Mouse (Mus musculus) urinary bladder, postnatal 36 days (tissue): ENCODE results near the gene Cds2.
"Not testable (repeated sequence)": the region's sequence is repeated elsewhere in the genome, so short reads cannot be mapped to it uniquely, and the experiment has no call there.

Experiments used
- DNase-seq, 2 experiments: peaks; one replicate each; pipeline ENCODE4 v3.0.0; 2022; ENCODE audit warnings: low spot score in 2 of 2, mixed read lengths in 1 of 2

The Cds2 gene

GRCm38 (mm10) chr2:132262879-132263398 lies at the start of gene Cds2:
Gene Cds2 (plus strand): TSS chr2:132263148.
- peak; percentile 98 to 99 for DNase-seq

DNA sequence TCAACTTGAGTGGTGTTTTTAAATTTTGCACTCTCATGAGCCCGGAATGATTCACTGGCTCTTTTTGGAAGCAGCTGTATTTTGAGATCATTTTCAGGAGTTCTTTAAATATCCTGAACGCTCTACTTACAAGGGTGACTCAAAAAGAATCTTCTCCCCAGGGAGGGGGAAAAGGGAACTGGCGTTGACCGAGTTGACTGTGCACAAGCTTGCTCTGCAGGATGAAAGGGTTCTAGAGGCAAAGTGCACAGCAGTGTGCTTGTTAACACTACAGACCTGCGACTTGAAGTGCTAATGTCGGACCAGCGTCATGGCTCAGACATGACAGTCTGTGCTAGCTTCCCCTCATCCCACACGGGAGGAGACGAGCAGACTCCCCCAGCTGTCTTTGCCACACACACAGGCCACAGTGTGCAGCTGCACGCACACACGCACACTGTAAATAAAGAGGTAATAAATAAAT lies 41.3 kb upstream of the Cds2 start:
- no peak for DNase-seq

DNA sequence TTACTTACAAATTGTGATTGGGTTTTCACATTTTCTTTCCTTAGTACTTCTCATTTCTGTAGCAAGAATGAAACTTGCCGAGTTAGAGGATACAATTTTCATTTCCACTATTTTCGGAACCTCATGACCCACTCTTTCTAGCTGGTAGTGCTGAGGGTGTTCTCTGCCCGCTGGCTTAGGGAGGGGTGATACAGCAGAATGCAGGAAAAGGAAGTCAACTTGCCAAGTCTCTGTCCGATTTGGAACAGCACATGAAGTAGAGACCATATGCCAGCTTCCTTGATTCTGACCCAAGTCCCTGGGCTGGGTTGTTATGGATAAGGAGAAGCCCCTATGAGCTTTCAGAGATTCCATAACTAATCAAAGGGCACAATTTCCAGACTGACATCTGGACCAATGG lies 38.6 kb upstream of the Cds2 start:
- no peak for DNase-seq

DNA sequence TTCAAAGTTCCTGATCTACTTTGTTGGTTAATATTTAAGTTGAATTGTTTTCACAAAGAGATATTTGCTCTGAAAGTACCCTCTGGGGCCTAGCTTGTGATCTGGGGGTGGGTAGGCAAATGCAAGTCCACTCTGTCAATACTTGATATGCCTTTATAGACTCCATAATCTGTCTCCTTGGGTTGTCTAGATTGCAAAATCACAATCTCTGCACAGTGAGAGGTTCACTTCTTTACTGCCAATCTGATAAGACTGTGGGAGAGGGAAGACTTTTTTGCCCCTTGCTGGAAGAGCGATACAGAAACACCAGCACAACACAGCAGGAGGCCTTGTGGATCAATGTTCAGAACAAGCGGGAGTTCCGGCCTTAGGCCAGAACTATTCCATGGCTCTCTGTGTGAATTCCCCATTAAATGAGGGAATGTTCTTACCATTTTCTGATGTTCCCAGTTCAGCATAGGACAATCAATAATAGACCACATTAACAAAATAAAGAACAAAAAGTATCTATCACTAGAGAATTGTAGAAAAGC lies 30.5 kb upstream of the Cds2 start:
- no peak for DNase-seq

DNA sequence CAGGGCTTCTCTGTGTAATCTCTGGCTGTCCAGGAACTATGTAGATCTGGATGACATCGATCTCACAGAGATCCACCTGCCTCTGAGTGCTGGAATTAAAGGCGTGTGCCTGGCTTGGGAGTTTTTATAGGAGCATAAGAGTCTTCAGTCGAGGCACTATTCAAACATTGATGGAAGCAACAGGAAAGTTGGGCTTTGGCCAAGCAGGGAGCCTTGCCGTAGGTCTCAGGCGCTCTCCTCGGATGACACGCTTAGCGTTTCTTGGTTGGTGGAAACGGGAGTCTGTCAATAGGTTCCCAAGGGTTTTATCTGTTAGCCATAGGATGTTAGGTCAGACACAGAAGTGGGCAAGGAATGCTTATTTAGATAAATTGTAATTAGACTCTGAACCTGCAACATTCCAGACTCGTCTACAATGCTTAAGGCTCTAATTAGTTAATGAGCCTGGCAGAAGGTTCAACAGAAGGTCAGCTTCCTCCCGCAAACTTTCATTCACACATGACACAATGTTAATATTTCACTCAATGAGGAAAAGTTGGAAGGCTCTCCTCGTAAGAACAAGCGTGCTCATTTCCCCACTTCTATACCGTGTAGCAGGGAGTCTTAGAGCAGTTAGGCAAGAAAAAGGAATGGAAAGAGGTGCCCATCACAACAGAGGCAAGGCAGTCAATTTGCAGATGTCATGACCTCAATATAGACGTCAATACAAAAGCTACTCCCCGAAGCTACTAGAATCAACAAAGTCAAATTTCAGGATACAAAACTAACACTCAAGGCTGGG lies 28.8 kb upstream of the Cds2 start:
- DNase-seq = no peak

- no peak for DNase-seq
Observed at GRCm38 (mm10) chr2:132235291-132235690, 27.7 kb upstream of the Cds2 start.

GRCm38 (mm10) chr2:132235975-132236374 lies 27.0 kb upstream of the Cds2 start:
- no peak for DNase-seq

DNA sequence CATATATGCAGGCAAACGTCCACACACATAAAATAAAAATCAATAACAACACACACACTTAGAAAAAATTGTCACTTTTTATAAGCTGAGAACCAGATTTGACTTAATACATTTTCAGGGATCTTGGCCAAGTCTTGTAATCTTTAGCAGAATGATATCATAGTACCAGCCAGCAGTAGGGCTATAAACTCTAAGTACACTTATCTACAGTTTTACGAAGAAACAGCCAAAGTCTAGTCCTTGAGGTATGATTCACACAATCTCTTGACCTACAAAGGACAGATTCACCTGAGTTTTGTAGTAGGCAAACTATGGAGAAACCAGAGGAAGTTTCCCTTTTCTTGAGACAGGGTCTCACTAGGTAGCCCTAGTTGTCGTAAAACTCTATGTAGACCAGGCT lies 23.5 kb upstream of the Cds2 start:
- not testable (repeated sequence) for DNase-seq

DNA sequence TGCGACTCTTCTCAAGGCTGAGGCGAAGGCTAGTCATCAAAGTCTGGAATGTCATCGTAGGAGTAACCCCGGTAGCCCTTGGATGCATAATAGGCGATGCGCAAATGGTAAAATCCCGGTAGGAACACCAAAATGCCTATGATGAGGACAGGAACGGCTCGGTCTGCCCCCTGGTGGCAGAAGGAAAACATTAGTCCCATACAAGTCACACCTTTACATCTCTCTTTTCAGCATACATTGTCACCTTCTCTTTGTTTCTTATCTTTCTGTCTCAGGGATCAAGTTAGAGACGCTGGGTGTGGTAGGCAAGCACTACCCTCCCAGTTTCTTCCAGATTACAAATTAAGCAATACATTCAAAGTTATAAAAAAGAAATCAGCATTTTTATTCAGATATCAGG lies 22.5 kb upstream of the Cds2 start:
- DNase-seq = peak; percentile 43 to 47

- DNase-seq = no peak
Observed at GRCm38 (mm10) chr2:132243370-132243769, 19.6 kb upstream of the Cds2 start.

GRCm38 (mm10) chr2:132247539-132248313 lies 15.2 kb upstream of the Cds2 start, which contains the start of gene Tmem230:
Gene Tmem230 (minus strand): TSS chr2:132247807.
- peak; percentile 90 to 93 for DNase-seq

DNA sequence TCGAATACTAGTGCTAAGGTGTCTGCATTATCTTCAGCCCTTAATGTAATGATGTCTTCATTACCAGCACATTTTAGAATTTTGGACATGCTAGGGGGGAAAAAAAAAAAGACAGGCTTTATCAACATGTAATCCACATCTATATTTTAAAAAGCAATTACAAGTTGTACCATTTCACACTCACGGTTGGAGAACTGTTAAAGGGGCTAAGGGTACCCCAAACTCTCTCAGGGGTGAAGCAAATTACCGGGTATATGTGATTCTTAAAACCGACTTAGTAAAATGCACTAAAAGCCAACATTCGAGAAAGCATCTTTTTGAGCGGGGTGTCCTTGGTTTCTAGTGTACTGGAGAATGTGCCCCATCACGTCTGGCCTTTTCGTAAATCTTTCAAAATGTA lies 11.0 kb upstream of the Cds2 start:
- DNase-seq = no peak

DNA sequence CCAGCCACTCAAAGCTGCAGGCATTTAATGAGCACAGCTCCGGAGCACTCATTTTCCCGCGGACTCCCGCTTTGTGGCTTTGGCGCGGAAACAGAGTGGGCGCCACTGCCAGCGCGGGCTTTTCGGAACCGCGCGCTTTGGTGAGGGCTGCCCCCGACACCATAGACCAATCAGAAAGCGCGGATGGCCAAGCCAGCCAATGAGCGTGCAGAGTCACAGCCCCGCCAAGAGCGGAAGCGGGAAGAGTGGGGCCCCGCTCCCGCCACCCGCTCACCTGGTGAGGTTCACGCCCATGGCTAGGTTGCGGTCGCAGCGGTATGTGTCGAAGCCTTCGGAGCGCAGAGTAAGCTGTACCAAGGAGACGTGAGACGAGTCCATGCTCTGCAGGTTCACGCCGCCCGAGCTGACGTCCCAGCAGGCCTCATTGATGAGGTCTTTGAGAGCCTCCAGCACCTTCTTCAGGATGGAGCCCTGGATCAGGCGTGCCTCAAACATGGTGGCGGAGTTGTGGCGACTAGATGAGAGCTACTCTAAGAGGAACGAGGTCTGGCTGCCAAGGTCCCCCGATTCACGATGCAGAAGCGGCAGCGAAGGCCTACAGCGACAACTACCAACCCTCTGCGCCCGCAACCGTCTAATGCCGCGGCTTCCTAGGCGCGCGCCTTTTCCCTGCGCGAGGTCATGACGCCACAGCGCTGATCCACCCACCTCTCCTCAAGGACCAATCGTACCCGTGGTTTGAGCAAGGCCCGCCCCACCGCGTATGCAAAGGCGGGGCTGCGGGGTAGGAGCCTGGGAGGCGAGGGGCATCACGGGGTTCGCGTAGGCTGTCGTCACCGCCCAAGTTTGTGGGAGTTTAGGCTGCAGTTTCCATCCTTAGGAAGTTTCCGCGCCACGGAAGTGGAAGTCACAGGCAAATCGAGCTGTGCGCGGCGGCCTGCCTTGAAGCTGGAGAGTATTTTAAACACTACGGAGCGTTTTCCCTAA lies 10.1 kb upstream of the Cds2 start, which contains the start of gene Pcna:
Gene Pcna (minus strand): TSS at position 773 of the 987 bp plus-strand sequence.
- peak; percentile 94 to 98 for DNase-seq

GRCm38 (mm10) chr2:132253603-132254002 lies 9.3 kb upstream of the Cds2 start:
- no peak for DNase-seq

DNA sequence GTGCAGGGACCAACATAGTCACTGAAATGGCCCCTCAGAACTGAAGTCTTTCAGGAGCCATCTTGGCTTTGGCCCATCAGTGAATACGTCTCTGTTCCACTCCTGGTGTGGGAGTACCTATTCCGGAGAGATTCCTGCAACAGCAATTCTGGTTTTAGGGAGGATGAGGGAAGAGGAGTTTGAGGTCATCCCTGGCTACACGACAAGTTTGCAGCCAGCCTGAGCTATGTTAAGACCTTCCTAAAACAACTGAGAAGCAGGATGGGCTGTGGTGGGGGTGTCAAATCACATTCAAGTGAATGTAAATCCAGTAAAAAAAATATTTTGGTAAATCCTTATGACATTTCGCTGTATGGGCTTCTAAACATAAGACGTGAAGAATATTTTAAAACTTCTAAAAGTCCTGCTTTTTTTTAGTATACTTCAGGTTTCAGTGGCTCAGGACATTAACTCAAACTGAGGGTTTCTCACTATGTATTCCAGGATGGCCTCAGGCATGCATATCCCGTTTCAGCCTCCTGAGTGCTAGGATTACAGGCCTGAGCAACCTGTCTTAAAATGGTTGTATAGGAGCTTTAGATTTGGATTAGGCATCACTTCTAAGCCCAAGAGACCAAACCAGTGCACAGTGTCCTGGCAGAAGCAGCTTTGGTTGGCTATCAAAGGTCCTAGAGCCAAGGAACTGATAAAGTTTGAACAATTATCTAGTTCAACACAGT lies 5.4 kb upstream of the Cds2 start:
- no peak for DNase-seq

- DNase-seq = no peak
Observed at GRCm38 (mm10) chr2:132260601-132261000, 2.3 kb upstream of the Cds2 start.

DNA sequence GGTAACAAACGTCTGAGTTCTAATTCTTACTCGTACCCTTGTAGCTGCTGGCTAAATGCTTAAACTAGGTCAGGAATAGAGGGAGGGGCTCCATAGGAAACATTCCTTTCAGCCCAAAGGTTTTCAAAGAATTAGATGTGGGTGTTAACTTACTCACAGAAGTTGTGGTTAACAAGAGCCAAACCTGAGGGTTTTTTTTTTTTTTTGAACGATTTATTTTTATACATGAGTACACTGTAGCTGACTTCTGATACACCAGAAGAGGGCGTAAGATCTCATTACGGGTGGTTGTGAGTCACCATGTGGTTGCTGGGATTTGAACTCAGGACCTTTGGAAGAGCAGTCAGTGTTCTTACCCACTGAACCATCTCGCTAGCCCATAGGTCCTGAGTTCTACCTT lies 773 bp upstream of the Cds2 start:
- no peak for DNase-seq

- peak in 1 of 2 experiments; percentile 27 for DNase-seq
Observed at GRCm38 (mm10) chr2:132263421-132264265, 695 bp downstream of the Cds2 start.

- no peak for DNase-seq
Observed at GRCm38 (mm10) chr2:132264266-132264710, 1.3 kb downstream of the Cds2 start.
